Mouse (Mus musculus) midbrain, embryonic 16.5 days (tissue): ENCODE data around the gene Gns. TPM values are rescaled to one million over a fixed set of nuclear protein-coding genes. Genes with fewer than 3 reads are reported as not detected.
A peak's percentile ranks its signal among the peaks of the same experiment; 100 is the strongest.
"Not testable (repeated sequence)": the region's sequence is repeated elsewhere in the genome, so short reads cannot be mapped to it uniquely, and the experiment has no call there.

Experiments
- ATAC-seq: fragments of 200-750 bp; cut with Nextera tagmentation; 2 replicates; pipeline ENCODE4 v1.8.0; 2017; ENCODE audit warnings: moderate TSS enrichment
- H3K27ac ChIP-seq: fragments of 300-500 bp; sonication (generic); 2 replicates; pipeline ENCODE4 v1.5.1; 2014; ENCODE audit warnings: mild to moderate bottlenecking, low read length, mixed read lengths
- H3K27me3 ChIP-seq: fragments of 300-500 bp; sonication (generic); 2 replicates; pipeline ENCODE4 v1.6.1; 2014; ENCODE audit warnings: low read depth, low read length, mixed read lengths; ENCODE audit not compliant: control insufficient read depth, insufficient read depth
- H3K36me3 ChIP-seq: fragments of 300-500 bp; sonication (generic); 2 replicates; pipeline ENCODE4 v1.6.1; 2014; ENCODE audit warnings: mild to moderate bottlenecking, low read length, moderate library complexity, mixed read lengths; ENCODE audit not compliant: control insufficient read depth, insufficient read depth
- H3K4me1 ChIP-seq: fragments of 300-500 bp; sonication (generic); 2 replicates; pipeline ENCODE4 v1.6.1; 2014; ENCODE audit warnings: mild to moderate bottlenecking, low read length, mixed read lengths; ENCODE audit not compliant: control insufficient read depth, insufficient read depth
- H3K4me2 ChIP-seq: fragments of 300-500 bp; sonication (generic); 2 replicates; pipeline ENCODE4 v1.6.1; 2014; ENCODE audit warnings: mild to moderate bottlenecking, low read length, mixed read lengths
- H3K4me3 ChIP-seq: fragments of 300-500 bp; sonication (generic); 2 replicates; pipeline ENCODE4 v1.5.1; 2014; ENCODE audit warnings: low read depth, mild to moderate bottlenecking, low read length, moderate library complexity, mixed read lengths
- H3K9ac ChIP-seq: fragments of 300-500 bp; sonication (generic); 2 replicates; pipeline ENCODE4 v1.6.1; 2014; ENCODE audit warnings: low read depth, low read length, mixed read lengths
- H3K9me3 ChIP-seq: fragments of 300-500 bp; sonication (generic); replicated peaks from 2 replicates; pipeline ENCODE4 v1.6.1; 2014; ENCODE audit warnings: mild to moderate bottlenecking, low read length, mixed read lengths; ENCODE audit not compliant: control insufficient read depth, poor library complexity, severe bottlenecking
- WGBS: fragments of 180-500 bp; shearing (Covaris S2); extraction: QIAGEN DNeasy Blood & Tissue Kit; methylation state at CpG from one replicate; pipeline ENCODE4 v1.1.7; 2014; 5-methylcytosine and 5-hydroxymethylcytosine counted together
- polyA plus RNA-seq: library from polyadenylated mRNA; unstranded; fragments of >200 nt; fragmentation: Nextera tagmentation; extraction: Ambion mirVana; gene quantifications from 2 replicates; pipeline ENCODE4 v1.2.1, GENCODE M21; 2015

The Gns gene
- polyA plus RNA-seq, 1 experiment from 2014 or later = 38.3 TPM

- H3K36me3 ChIP-seq = no peaks in the 10 kb centered on the region
- no peak overlapping the region for H3K27ac ChIP-seq
- no peak overlapping the region for H3K9ac ChIP-seq
- no peaks in the 10 kb centered on the region for H3K27me3 ChIP-seq
- 81% methylated on average over 3 of the region's 3 CpGs for WGBS
- H3K4me1 ChIP-seq = no peaks in the 10 kb centered on the region
- H3K4me3 ChIP-seq = no peak overlapping the region
- no peaks in the 10 kb centered on the region for H3K9me3 ChIP-seq
- ATAC-seq = no peak
- H3K4me2 ChIP-seq = no peak overlapping the region
These were observed 30.3 kb upstream of the Gns start for GRCm38 (mm10) chr10:121334576-121334975.

- H3K9me3 ChIP-seq, H3K36me3 ChIP-seq, H3K4me3 ChIP-seq, ATAC-seq, H3K4me2 ChIP-seq, H3K9ac ChIP-seq, H3K27me3 ChIP-seq, H3K27ac ChIP-seq: not testable (repeated sequence)
- peaks cover 12% of the 10 kb centered on the region for H3K4me1 ChIP-seq
- 79% methylated on average over 14 of the region's 14 CpGs for WGBS
These were observed 28.4 kb upstream of the Gns start for GRCm38 (mm10) chr10:121336536-121336935.

GRCm38 (mm10) chr10:121340754-121341593 lies 23.9 kb upstream of the Gns start:
- no peaks in the 10 kb centered on the region for H3K27me3 ChIP-seq
- H3K9me3 ChIP-seq = no peaks in the 10 kb centered on the region
- H3K36me3 ChIP-seq = no peaks in the 10 kb centered on the region
- no peak overlapping the region for H3K4me2 ChIP-seq
- no peak overlapping the region for H3K9ac ChIP-seq
- no peak overlapping the region for H3K4me3 ChIP-seq
- WGBS = 54% methylated on average over 11 of the region's 11 CpGs
- no peak overlapping the region for H3K27ac ChIP-seq
- H3K4me1 ChIP-seq = peaks cover 12% of the 10 kb centered on the region
- peak; percentile 73 for ATAC-seq

GRCm38 (mm10) chr10:121342260-121342659 lies 22.6 kb upstream of the Gns start:
- H3K4me2 ChIP-seq = no peak overlapping the region
- no peaks in the 10 kb centered on the region for H3K36me3 ChIP-seq
- no peak overlapping the region for H3K9ac ChIP-seq
- no peaks in the 10 kb centered on the region for H3K27me3 ChIP-seq
- H3K4me3 ChIP-seq = no peak overlapping the region
- H3K9me3 ChIP-seq = no peaks in the 10 kb centered on the region
- H3K27ac ChIP-seq = no peak overlapping the region
- no peak for ATAC-seq
- peaks cover 12% of the 10 kb centered on the region for H3K4me1 ChIP-seq
- WGBS = 96% methylated on average over 10 of the region's 10 CpGs

DNA sequence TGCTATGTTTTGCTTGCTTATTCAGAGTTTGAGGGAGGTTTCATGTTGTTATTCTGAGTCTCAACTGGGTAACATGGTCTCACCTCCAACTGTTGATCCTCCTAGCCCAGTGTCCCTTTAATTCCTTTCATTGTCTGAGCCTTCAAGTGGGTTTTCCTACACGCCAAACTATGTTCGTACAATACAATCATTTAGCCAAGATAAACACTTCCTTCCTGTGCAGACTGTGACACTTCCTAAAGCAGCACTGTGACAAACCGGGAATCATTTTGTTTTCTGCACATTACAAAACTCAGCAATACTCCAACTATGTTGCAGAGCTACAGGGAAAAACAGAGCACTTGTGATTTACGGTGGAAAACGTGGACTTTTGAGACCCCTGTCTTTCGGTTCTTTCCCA lies 21.0 kb upstream of the Gns start:
- no peak for ATAC-seq
- Histone ChIP-seq H3K4me3 (no peak overlapping the region), H3K4me1 (peaks cover 12% of the 10 kb centered on the region), H3K9me3 (no peaks in the 10 kb centered on the region), H3K9ac (no peak overlapping the region), H3K27me3 (0 out of 2 replicates have a peak, but pooled peaks cover 1% of the 10 kb centered on the region), H3K4me2 (no peak overlapping the region), H3K27ac (no peak overlapping the region), H3K36me3 (no peaks in the 10 kb centered on the region)
- 74% methylated on average over 6 of the region's 6 CpGs for WGBS

GRCm38 (mm10) chr10:121349244-121349643 lies 15.6 kb upstream of the Gns start:
- no peak overlapping the region for H3K27ac ChIP-seq
- H3K4me2 ChIP-seq = no peak overlapping the region
- no peak for ATAC-seq
- H3K36me3 ChIP-seq = no peaks in the 10 kb centered on the region
- H3K27me3 ChIP-seq = peaks cover 22% of the 10 kb centered on the region
- no peak overlapping the region for H3K9ac ChIP-seq
- H3K4me1 ChIP-seq = peaks cover 12% of the 10 kb centered on the region
- H3K4me3 ChIP-seq = no peak overlapping the region
- WGBS = 47% methylated on average over 5 of the region's 5 CpGs
- no peaks in the 10 kb centered on the region for H3K9me3 ChIP-seq

GRCm38 (mm10) chr10:121350357-121351065 lies 14.4 kb upstream of the Gns start:
- Histone ChIP-seq H3K4me2 (peak overlapping the region; percentile 89), H3K27me3 (peaks cover 22% of the 10 kb centered on the region), H3K9ac (peak overlapping the region; percentile 59; the same call in 1 of the 2 replicates), H3K36me3 (no peaks in the 10 kb centered on the region), H3K4me1 (peaks cover 12% of the 10 kb centered on the region), H3K4me3 (peak overlapping the region; percentile 48), H3K27ac (no peak overlapping the region), H3K9me3 (no peaks in the 10 kb centered on the region)
- ATAC-seq = peak; percentile 56; the same call in 1 of the 2 replicates
- WGBS = 1% methylated on average over 34 of the region's 35 CpGs

DNA sequence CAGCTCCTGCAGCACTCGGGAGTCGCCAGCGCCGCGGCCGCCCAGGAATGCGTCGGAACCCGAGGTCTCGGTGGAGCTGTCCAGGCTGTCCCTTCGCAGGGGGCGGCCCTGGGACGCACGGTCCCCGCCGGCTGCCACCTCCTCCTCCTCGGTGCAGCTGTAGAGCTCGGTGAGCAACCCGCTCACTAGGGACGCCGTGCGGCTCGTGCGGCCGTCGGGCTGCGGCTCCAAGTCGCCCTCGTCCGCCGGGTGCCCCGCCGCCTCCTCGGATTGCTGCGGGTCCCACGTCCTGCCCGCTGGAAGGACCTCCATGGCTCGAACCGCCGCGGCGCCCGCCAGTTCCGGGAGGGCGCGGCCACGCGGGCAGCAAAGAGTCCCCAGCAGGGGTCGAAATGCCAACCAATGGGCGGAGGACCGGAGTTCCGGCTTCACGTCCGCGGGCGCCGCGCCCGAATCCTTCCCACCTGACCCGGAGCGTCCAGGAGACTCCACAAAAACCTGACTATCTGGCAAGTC lies 13.8 kb upstream of the Gns start, which contains the start of gene Tbc1d30:
Tbc1d30 (minus strand) TSS at position 213 of the 516 bp plus-strand sequence.
- H3K4me1 ChIP-seq = peaks cover 12% of the 10 kb centered on the region
- H3K27me3 ChIP-seq = peaks cover 22% of the 10 kb centered on the region
- no peaks in the 10 kb centered on the region for H3K36me3 ChIP-seq
- peak; percentile 60 for ATAC-seq
- peak within 1 kb of the TSS; percentile 48 for H3K4me3 ChIP-seq
- peak within 1 kb of the TSS; percentile 59 for H3K9ac ChIP-seq
- H3K4me2 ChIP-seq = peak within 1 kb of the TSS; percentile 89
- under 1% methylated on average over 60 of the region's 61 CpGs for WGBS
- no peak within 1 kb of the TSS for H3K27ac ChIP-seq
- no peaks in the 10 kb centered on the region for H3K9me3 ChIP-seq
